Mouse (Mus musculus) heart, postnatal 4 days (tissue): ENCODE measurements at regions not wholly inside any gene's neighbourhood (a gene's known extent, or its start where the extent isn't known, plus 50 kb on each side); places are given as distances from the start of the nearest gene placed in this dataset.

Experiments used
- DNase-seq: peaks from one replicate; pipeline ENCODE4 v3.0.0; 2021

GRCm38 (mm10) chr13:71135940-71136632, 294.5 kb upstream of the Adamts16 start:
- DNase-seq = no peak

DNA sequence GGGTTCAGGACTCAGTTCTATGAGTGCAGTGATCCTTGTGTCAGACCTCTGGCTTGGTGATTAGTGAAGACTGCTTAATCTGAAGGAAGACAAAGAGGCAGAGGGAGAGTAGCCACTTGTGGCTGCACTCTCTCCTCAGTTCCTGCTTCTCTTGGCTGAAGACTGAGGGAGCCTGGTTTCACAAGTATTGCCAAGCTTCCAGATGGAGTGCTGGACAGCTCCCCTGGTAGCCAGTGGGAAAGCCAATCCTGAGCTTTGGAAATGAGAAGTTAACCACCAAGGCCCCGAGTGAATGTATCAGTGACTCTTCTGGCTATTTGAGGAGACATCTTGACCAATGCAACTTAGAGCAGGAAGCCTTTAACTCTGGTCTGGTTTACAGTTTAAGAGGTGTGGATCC, 279.9 kb upstream of the Adamts16 start:
- peak; percentile 49 for DNase-seq

GRCm38 (mm10) chr13:71108175-71108574, 266.6 kb upstream of the Adamts16 start:
- DNase-seq = peak; percentile 18

DNA sequence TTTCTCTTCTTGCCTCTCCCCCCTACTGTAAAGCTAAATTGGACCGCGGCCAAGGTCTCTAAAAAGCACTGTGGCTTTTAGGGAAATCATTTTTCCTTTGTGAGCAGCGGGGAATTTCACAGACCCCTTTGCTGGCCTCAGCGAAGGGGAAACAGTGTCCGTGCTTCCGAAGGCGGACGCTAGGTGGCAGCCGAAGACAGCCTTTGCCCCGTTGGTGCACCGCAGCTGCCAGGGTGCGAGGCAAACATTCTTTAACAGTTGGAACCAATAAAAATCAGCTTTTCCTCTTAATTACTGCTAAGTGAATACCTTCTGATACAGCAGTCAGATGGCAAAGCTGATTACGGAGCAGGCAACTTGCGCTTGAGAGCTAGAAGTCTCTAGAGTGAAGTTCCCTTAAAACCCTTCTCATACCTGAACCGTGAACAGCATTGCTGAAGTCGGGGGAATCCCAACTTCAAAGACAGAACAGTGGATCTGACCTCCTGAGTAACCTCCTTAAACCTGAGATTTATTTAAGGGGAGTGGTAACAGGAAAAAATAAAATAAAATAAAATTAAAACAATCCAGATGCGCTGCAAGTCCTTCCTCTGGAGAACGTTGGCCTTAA, 263.7 kb upstream of the Adamts16 start:
- peak; percentile 73 for DNase-seq

DNA sequence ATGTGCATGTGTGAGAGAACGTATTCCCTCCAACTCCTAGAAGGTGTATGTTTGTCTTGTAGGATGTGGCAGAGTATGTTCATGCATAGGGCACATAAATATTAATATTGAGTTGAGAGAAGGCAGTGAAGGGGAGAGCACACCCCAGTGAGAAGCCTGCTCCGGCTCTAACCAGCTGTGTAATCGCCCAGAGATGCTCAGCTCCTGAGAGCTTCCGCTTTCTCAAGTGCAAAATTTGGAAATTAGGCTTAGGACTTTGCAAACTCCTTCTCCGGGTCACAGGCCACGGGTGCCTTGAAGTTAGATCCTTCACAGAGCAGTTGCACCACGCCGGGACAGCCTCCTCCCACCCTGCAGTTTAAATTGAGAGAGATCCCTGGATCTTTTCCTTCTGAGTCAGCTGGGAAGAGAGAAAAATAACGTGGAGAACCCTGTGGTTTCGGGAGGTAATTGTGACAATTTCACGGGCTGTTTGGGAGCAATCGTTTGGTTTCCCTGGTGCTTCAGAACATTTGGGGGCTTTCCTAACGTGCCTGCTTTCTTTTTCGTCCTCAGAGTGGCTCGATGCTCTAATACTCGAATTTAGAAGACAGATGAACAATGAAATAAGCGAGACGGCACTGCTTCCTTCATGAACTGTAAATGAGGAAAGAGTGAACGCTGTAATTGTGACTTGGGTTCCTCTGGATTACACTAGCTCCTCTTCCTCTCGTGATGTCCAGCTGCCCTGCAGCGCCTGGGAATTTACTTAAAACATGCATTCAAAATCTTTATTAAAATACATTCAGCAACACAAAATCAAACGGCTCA, 263.0 kb upstream of the Adamts16 start:
- DNase-seq = no peak

GRCm38 (mm10) chr13:71084301-71084700, 242.7 kb upstream of the Adamts16 start:
- DNase-seq = no peak

DNA sequence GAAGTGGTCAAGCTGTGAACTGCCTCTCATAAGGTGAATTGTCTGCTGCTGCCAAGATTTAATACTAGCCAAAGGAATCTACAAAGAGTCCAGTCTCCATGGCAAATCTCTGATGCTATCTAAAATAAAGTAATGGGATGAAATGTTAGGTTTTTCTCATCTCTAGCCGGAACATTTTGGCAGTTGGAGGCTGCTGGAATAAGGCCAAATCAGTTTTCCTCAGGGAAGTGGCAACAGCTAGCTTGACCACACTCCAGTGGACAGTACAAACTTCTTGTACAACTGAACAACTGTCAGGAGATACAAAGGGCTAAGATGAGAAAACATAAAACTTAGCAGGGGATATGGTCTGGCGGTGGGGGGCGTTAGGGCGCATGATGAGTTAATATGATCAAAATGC, 234.3 kb upstream of the Adamts16 start:
- peak; percentile 11 for DNase-seq

GRCm38 (mm10) chr13:71074012-71074411, 232.4 kb upstream of the Adamts16 start:
- DNase-seq = no peak

GRCm38 (mm10) chr13:71068757-71069201, 227.2 kb upstream of the Adamts16 start:
- DNase-seq = no peak

DNA sequence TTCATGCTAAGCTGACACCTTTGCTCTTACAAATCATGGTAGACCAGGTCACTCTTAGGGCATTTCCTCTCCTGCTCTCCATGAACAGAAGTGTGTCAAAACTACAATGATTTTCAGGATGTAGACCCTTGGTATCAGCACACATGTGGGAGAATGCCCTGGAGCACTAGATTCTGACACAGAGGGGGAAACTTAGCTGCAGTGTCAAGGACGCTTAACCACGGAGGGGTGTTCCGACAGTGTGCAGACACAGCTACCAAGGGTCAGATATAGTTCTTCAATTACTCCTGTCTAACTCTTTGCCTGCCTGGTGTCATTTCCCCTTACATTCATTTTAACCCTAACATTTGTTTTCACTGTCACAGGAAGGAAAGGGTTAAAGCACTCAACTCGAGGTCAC, 226.4 kb upstream of the Adamts16 start:
- DNase-seq = no peak

- no peak for DNase-seq
Observed at GRCm38 (mm10) chr13:71065568-71065967, 224.0 kb upstream of the Adamts16 start.

DNA sequence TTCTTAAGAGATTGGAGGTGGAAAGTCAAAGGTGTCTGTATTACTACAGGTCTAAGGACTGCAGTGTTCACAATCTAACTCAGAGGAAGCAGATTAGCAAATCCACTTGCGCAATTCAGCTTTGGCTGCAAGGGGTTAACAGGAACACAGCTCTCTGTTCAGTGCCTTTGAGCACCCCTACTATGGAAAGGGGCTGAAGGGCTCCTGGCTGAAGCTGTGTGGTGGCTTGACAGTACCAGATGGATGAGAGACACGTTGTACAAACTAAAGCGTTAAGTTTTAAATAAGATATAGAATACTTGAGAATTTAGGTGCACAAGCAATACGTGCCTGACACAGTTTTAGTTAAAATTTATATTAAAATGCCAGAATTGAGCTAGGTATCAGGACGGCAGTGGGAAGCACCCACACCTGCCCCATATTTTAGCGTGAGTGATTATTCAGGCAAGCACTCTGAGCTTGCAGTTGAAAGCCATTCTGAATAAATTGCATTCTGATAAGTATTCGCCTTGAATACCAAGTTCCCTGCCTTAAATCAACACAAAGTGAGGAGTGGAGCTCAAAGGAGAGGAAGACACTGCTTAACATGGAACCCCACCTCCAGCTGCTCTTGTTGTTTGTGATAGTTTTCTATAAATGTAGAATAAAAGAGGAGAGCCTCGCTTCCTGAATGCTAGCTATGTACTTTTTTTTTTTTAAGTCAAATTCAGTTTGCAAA, 223.1 kb upstream of the Adamts16 start:
- no peak for DNase-seq

DNA sequence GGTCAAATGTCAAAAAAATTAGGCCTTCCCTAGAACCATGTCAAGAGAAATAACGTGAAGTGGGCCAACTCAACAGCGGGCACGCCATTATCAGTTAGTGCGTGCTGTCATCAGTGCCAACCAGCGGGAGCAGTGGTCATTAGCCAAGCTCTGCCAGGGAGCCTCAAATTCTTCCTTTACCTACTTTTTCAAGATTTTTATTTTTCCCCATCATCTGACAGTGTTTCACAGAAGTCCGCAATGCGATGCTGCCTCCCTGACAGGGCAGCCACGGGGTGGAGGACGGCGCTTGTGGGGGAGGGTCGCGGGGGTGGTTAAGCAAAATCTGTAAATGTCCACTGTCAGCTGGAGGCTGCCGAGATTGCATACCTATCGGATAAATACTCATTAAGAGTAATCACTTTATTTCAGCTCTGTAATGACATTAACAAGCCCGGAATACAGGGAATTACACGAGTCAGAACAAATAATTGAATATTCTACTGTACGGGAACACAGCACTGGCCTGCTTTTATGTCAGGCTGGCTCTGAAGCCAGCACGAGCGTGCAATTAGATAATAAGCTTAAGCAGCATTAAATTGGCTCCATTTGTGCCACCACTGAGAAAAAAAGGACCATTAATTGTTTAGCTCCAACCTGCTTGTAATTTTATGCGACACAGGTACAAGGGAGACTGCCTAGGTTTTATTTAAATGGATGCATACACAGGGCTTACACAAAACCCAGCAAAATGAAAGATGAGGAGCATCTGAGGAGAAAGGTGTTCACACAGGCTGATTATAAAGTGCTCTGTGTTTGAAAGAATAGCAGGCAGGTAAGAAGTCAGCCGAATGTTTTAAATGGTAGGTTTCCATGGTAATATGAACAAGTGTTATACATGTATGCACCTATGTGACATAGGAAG, 212.0 kb upstream of the Adamts16 start:
- DNase-seq = no peak

- no peak for DNase-seq
Observed at GRCm38 (mm10) chr13:71050646-71051045, 209.0 kb upstream of the Adamts16 start.

- DNase-seq = no peak
Observed at GRCm38 (mm10) chr13:71036000-71036399, 194.4 kb upstream of the Adamts16 start.

DNA sequence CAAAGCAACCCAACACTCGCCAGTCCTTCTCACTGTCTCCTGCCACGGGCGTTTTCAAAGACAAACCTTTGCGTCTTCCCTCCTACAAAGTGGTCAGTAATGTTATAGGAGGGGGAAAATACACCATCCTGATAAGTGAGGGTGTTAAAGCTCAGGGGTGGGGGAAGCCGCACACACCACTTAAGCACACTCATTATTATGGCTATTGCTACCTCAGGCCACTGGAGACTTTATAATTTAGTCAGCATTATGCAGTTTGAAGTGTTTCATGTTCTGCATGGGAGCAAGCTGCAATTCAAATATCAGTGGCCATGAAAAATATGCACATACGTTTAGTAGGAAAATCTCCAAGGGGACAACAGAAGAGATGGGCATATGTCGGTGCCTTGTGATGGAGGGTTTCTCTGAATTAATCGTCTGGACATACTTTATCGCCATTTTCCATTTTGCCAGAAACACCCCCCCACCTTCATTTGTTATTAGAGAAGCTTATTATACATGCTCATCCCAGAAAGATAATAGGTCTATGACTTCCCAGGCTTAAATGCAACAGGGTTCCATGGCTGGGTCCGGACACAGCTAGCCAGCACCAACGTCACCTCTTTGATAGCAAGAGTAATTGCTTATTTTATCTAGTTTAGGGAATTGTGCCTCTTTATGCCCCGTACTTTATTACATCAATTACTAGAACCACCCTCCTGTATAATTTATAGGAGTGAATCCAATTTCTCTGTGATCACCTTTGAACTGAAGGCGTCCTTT, 193.5 kb upstream of the Adamts16 start:
- no peak for DNase-seq

GRCm38 (mm10) chr13:71008216-71008615, 166.6 kb upstream of the Adamts16 start:
- DNase-seq = peak; percentile 34

- peak; percentile 52 for DNase-seq
Observed at GRCm38 (mm10) chr13:71006117-71006516, 164.5 kb upstream of the Adamts16 start.

DNA sequence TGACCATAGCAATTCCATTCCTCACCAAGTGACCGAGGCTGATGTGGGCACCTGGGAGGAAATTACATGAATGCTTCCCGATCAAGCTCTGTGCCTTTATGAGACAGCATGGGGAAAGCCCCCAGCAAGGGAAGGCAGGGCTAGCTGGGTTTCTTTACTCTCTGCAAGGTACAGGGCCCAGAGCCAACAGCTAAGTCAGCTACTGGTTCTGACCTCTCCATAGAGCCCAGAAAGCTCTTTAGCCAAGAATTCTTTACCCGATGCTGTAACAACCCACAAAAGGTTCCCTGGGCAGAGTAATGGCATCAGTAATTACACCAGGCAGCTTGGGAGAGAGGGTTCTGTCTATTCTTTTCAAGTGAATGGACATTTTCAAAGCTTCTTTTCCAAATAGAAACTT, 161.9 kb upstream of the Adamts16 start:
- DNase-seq = no peak

GRCm38 (mm10) chr13:71001278-71001677, 159.7 kb upstream of the Adamts16 start:
- DNase-seq = peak; percentile 80
